Comparison of ENCODE assay signal across 10 mouse cellular contexts in genomic region chr7:19713196-19713595, GRCm38 (mm10). TPM values are rescaled to one million over a fixed set of nuclear protein-coding genes. Genes with fewer than 3 reads are reported as not detected.
A peak's percentile ranks its signal among the peaks of the same experiment; 100 is the strongest.
DNase-seq lines count a peak whose midpoint lies in the region; ATAC-seq lines count a peak whose summit lies in the region.
"Had no signal": no experiment of that assay in that cellular context is flagged by ENCODE, and none has a peak within 500 bp of the region (broad histone marks: within the 10 kb centered on the region; RNA-seq: fewer than 3 reads in every experiment).

No protein-coding gene starts in this region.

- DNase-seq in cerebellum, adult 11-12 months, result peak; percentile 54
- DNase-seq in limb, embryonic 10.5 days (ENCODE audit: low spot score), result no peak
- peak; percentile 53 for DNase-seq in brain, adult 2 months (ENCODE audit: low read depth, low spot score)
- peak; percentile 10 to 40 for DNase-seq in natural killer cell, adult 2 months (ENCODE audit: low spot score in 2 of 2)
- no peak for DNase-seq in heart, adult 8-10 months (ENCODE audit: low spot score)
- no peak for DNase-seq in urinary bladder, postnatal 4 days (ENCODE audit: low spot score in 2 of 2)

- H3K4me3 ChIP-seq in limb, embryonic 12.5 days (replicated peaks), result no peak overlapping the region
- no peak overlapping the region for H3K4me3 ChIP-seq in limb, embryonic 10.5 days
- H3K4me3 ChIP-seq: embryonic facial prominence, embryonic 15.5 days had no signal

- peaks cover 67% of the 10 kb centered on the region for H3K36me3 ChIP-seq in limb, embryonic 12.5 days
- peaks cover 72% of the 10 kb centered on the region for H3K36me3 ChIP-seq in limb, embryonic 10.5 days

- no peak overlapping the region for H3K27ac ChIP-seq in limb, embryonic 12.5 days
- no peak overlapping the region for H3K27ac ChIP-seq in limb, embryonic 10.5 days
- H3K27ac ChIP-seq: embryonic facial prominence, embryonic 15.5 days; hindbrain, embryonic 15.5 days had no signal

- peaks cover 15% of the 10 kb centered on the region for H3K4me1 ChIP-seq in limb, embryonic 12.5 days (replicated peaks)
- H3K4me1 ChIP-seq in limb, embryonic 10.5 days, result peaks cover 18% of the 10 kb centered on the region

- ATAC-seq in cerebellum, adult (ENCODE audit: insufficient number of reproducible peaks, low FRiP score, low TSS enrichment), result no peak
- no peak for ATAC-seq in limb, embryonic 12.5 days (ENCODE audit: insufficient number of reproducible peaks, insufficient read depth, low FRiP score, low TSS enrichment, low read depth)

- 62% methylated on average over 4 of the region's 4 CpGs for WGBS in limb, embryonic 12.5 days
- 61% methylated on average over 4 of the region's 4 CpGs for WGBS in limb, embryonic 10.5 days

- H3K9ac ChIP-seq in limb, embryonic 12.5 days (replicated peaks), result no peak overlapping the region
- H3K9ac ChIP-seq: embryonic facial prominence, embryonic 15.5 days; hindbrain, embryonic 15.5 days had no signal

- H3K27me3 ChIP-seq in limb, embryonic 12.5 days, result no peaks in the 10 kb centered on the region
- H3K27me3 ChIP-seq in limb, embryonic 10.5 days (ENCODE audit: low read depth, poor library complexity, severe bottlenecking), result no peaks in the 10 kb centered on the region
- H3K27me3 ChIP-seq: embryonic facial prominence, embryonic 15.5 days; hindbrain, embryonic 15.5 days had no signal

- H3K4me2 ChIP-seq in limb, embryonic 12.5 days, result peak overlapping the region; percentile 90; the same call in 1 of the 2 replicates

- no peaks in the 10 kb centered on the region for H3K9me3 ChIP-seq in limb, embryonic 12.5 days
- H3K9me3 ChIP-seq in limb, embryonic 10.5 days (replicated peaks), result no peaks in the 10 kb centered on the region
- H3K9me3 ChIP-seq: embryonic facial prominence, embryonic 15.5 days; hindbrain, embryonic 15.5 days had no signal

RNA-seq across cellular contexts. Expression of gene Tomm40, which starts 2.0 kb away (rescaled TPM):
- 166 and 174 TPM in 2 replicates for polyA plus RNA-seq in limb, embryonic 12.5 days (2016; fragmentation: Nextera tagmentation; extraction: Ambion mirVana)
- polyA plus RNA-seq in limb, embryonic 10.5 days (2016; fragmentation: Nextera tagmentation; extraction: Ambion mirVana), result 244 and 285 TPM in 2 replicates
- total RNA-seq in heart, adult 8-10 months (2022), result 100 to 1,000 TPM in 1 of 4 experiments, 10 to 100 TPM in 3; 94.0 to 101 (median 99.2) TPM

RNA-seq across cellular contexts. Expression of gene Apoe, which starts 14.2 kb away (rescaled TPM):
- 114 and 131 TPM in 2 replicates for polyA plus RNA-seq in limb, embryonic 12.5 days (2016; fragmentation: Nextera tagmentation; extraction: Ambion mirVana)
- polyA plus RNA-seq in limb, embryonic 10.5 days (2016; fragmentation: Nextera tagmentation; extraction: Ambion mirVana), result 63.0 and 83.6 TPM in 2 replicates
- total RNA-seq in heart, adult 8-10 months (2022), result 100 to 1,000 TPM; 172 to 309 (median 253) TPM

RNA-seq across cellular contexts. Expression of gene Apoc1, which starts 20.7 kb away (rescaled TPM):
- polyA plus RNA-seq in limb, embryonic 12.5 days (2016; fragmentation: Nextera tagmentation; extraction: Ambion mirVana), result 4.6 and 7.0 TPM in 2 replicates
- polyA plus RNA-seq in limb, embryonic 10.5 days (2016; fragmentation: Nextera tagmentation; extraction: Ambion mirVana), result 3.0 and 4.8 TPM in 2 replicates
- total RNA-seq in heart, adult 8-10 months (2022), result 1 to 10 TPM in 1 of 4 experiments, under 1 TPM in 1, not detected in 2; 0.98 to 1.1 TPM

RNA-seq across cellular contexts. Expression of gene Apoc4, which starts 31.9 kb away (rescaled TPM):
- polyA plus RNA-seq in limb, embryonic 12.5 days (2016; fragmentation: Nextera tagmentation; extraction: Ambion mirVana), result not detected in 2 replicates
- 0.06 TPM in 1 of 2 replicates, not detected in the other for polyA plus RNA-seq in limb, embryonic 10.5 days (2016; fragmentation: Nextera tagmentation; extraction: Ambion mirVana)
- total RNA-seq in heart, adult 8-10 months (2022), result not detected
- polyA plus RNA-seq: hindbrain, embryonic 15.5 days had no signal

RNA-seq across cellular contexts. Expression of gene Gm44805, which starts 32.0 kb away (rescaled TPM):
- polyA plus RNA-seq in limb, embryonic 12.5 days (2016; fragmentation: Nextera tagmentation; extraction: Ambion mirVana), result not detected in 2 replicates
- not detected in 2 replicates for polyA plus RNA-seq in limb, embryonic 10.5 days (2016; fragmentation: Nextera tagmentation; extraction: Ambion mirVana)
- total RNA-seq in heart, adult 8-10 months (2022), result not detected
- polyA plus RNA-seq: embryonic facial prominence, embryonic 15.5 days; hindbrain, embryonic 15.5 days had no signal

Comparison
In these comparisons a context has a peak if more than half of its experiments do, and no peak if none do; other contexts are left out.
1. DNase-seq: peak in cerebellum, adult 11-12 months (single experiment), brain, adult 2 months (single experiment) and natural killer cell, adult 2 months (2 of 2); none in limb, embryonic 10.5 days (single experiment), heart, adult 8-10 months (single experiment) and urinary bladder, postnatal 4 days (0 of 2).